Mouse (Mus musculus): ENCODE data around the gene Kif3a.
"Not testable (repeated sequence)": the region's sequence is repeated elsewhere in the genome, so short reads cannot be mapped to it uniquely, and the experiment has no call there.

Kif3a gene

GRCm38 (mm10) chr11:53543021-53543420 lies 24.2 kb upstream of the Kif3a start:
- DNase-seq (ENCODE audit: low spot score): no peak

DNA sequence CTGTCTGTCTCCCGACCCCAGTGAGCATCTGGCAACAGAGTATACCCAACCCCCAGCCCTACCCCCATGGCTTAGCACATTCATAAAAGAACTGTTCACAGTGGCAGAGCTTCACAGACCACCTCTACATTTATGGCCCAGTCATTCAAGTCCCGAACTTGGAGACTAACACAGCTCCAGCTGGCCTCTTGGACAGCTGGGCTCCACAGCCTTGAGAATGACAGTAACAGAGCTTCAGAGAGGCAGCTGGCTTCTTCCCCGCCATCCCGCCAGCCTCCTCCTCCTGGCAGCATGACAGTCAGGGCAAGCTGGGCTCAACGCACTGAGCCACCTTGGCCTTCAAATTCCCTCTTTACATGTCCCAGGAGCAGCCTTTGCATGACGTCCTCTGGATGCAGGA lies 20.9 kb upstream of the Kif3a start:
- no peak for DNase-seq (ENCODE audit: low spot score)

- no peak for DNase-seq (ENCODE audit: low spot score)
Observed at GRCm38 (mm10) chr11:53547566-53547965, 19.6 kb upstream of the Kif3a start.

DNA sequence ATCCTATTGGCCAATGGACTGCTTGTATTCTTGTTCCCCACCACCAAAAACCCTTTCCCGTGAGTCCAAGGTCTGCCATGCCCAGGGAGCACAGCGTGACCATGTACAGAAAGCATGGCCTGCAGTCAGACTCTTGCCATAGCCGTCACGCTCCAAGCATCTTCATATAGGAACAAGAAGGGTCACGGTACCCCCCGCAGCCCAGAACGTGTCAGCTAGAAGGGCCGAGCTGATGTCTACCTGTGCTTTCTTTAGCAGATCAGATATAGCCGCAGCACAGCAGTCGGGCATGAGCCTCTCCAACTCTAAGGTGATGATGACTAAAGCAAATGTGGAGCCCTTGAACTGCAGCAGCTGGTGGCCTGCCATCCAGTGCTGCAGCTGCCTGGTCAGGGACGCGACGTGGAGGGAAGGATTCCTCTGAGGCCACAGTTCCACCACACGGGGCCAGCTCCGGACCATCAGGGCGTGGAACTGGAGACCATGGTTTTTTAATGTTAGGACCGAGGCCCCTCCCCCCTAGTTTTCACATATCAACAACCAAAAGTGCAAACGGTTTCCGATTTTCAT lies 19.1 kb upstream of the Kif3a start:
- DNase-seq (ENCODE audit: low spot score): no peak

GRCm38 (mm10) chr11:53550714-53551113 lies 16.5 kb upstream of the Kif3a start:
- DNase-seq (ENCODE audit: low spot score): no peak

GRCm38 (mm10) chr11:53551754-53552153 lies 15.4 kb upstream of the Kif3a start:
- DNase-seq (ENCODE audit: low spot score): no peak

GRCm38 (mm10) chr11:53556529-53556928 lies 10.7 kb upstream of the Kif3a start:
- DNase-seq (ENCODE audit: low spot score): not testable (repeated sequence)

- not testable (repeated sequence) for DNase-seq (ENCODE audit: low spot score)
Observed at GRCm38 (mm10) chr11:53557992-53558391, 9.2 kb upstream of the Kif3a start.

DNA sequence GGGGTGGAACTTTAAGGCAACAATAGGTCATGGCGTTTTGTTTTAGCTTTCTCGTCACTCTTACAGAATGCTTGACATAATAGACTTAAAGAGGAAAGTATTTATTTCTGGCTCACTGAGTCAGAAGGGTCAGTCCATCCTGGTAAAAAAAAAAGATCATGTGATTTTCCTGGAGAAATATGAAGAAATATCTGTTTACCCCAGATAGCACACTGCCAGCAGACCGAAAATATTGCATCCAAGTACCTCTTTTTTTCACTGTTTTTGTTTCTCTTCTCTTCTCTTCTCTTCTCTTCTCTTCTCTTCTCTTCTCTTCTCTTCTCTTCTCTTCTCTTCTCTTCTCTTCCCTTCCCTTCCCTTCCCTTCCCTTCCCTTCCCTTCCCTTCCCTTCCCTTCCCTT lies 7.2 kb upstream of the Kif3a start:
- DNase-seq (ENCODE audit: low spot score): not testable (repeated sequence)

- no peak for DNase-seq (ENCODE audit: low spot score)
Observed at GRCm38 (mm10) chr11:53561986-53562385, 5.2 kb upstream of the Kif3a start.

- no peak for DNase-seq (ENCODE audit: low spot score)
Observed at GRCm38 (mm10) chr11:53566646-53567045, 533 bp upstream of the Kif3a start.

DNA sequence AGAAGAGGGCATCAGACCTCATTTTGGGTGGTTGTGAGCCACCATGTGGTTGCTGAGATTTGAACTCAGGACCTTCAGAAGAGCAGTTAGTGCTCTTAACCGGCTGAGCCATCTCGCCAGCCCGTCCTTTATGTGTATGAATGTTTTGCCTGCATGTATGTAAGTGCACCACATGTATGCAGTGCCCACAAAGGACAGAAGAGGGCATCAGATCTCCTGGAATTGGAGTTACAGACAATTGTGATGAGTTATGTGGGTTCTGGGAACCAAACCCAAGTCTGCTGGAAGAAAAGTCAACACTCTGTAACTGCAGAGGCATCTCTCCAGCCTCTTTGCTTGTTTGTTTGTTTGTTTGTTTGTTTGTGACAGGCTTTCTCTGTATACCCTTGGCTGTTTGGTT lies 13.4 kb downstream of the Kif3a start:
- DNase-seq (ENCODE audit: low spot score): no peak

GRCm38 (mm10) chr11:53583151-53583550 lies 16.0 kb downstream of the Kif3a start:
- no peak for DNase-seq (ENCODE audit: low spot score)

DNA sequence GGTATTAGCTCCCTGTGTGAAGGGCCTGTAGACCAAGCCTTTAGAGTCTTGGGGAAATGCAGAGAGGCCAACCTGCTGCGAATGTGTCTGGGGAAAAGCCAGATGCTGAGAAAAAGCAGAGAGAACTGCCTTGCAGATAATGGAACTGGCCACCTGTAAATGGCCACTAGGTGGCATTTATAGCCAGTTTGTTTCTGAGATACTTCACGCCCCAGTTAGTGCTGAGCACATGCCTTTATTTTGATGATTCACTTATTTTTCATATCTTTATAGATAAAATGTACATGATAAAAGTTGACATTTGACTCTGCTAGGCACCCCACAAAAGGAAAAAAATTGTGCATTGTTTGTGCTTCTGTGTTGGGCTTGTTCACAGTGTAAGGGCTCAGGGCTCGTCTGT lies 17.7 kb downstream of the Kif3a start:
- no peak for DNase-seq (ENCODE audit: low spot score)

DNA sequence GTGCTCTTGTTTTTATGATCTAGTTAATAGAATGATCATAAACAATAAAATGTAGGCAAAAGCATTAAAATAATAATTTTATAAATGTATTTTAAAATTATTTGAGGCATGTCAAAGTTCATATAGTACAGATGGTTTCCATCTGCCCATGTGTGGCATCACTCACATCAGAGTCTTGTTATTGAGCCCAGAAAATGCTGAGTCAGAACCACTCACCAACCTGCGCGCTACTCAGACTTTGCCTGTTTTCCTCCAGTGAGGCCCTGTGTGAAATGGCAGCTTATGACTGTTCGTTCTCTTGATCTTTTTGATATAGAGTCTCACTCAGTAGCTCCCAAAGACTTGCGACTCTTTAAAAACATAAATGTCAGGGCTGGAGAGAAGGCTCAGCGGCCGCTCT lies 18.3 kb downstream of the Kif3a start:
- no peak for DNase-seq (ENCODE audit: low spot score)

DNA sequence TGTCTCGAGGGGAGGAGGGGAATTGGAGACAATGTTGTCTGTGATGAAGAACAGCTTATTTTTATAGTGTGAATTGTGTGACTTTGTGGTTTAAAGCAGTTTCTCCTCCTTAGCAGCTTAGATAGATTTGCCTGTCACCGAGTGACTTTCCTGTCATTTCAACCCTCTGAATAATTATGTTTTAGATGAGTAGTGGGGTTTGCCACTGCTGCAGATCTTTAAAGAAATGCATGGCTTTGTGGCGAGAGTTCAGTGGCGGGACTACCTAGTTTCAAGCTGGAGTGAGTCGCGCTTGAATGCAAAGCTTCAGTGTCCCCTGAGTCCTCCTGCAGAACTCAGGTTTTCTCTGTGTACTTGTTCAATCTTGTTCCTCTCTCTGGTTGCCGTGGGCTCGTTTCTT lies 21.1 kb downstream of the Kif3a start:
- no peak for DNase-seq (ENCODE audit: low spot score)

DNA sequence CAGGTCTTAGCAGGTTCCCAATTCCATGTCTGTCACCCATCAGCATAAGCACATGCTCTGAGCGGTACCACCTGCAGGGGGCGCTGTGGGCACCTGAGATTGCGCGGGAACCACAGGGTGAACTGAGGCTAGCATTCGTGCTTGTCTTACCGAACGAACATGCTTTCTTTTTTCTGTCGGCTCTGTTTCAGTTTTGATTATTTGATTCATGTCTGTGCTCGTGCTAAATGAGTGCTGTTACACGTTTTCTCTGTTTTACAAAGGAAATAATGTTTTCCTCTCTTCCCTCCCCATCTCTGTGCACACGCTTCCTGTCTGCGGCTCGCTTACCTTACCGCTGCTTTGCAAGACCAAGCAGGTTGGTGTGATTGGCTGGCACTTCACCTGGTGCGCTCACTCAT lies 23.2 kb downstream of the Kif3a start:
- no peak for DNase-seq (ENCODE audit: low spot score)

DNA sequence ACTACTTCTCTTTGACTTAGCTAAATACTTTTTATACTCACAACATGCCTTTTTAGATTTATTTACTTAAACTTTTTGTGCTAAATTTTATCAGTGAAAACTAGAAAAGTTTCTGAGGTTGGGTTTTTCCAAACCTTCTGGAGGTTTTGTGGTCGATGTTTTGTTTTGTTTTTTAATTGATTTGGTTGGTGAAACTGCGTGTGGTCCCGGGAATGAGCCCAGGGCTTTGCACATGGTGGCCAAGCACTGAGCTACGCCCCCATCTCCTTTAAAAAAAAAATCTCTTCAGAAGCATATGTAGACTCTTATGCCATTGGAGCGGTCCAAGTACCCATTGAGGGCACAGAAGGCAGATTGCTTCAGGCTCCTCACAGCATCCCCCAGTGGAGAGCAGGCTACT lies 23.9 kb downstream of the Kif3a start:
- no peak for DNase-seq (ENCODE audit: low spot score)

- no peak for DNase-seq (ENCODE audit: low spot score)
Observed at GRCm38 (mm10) chr11:53604983-53605382, 37.8 kb downstream of the Kif3a start.

DNA sequence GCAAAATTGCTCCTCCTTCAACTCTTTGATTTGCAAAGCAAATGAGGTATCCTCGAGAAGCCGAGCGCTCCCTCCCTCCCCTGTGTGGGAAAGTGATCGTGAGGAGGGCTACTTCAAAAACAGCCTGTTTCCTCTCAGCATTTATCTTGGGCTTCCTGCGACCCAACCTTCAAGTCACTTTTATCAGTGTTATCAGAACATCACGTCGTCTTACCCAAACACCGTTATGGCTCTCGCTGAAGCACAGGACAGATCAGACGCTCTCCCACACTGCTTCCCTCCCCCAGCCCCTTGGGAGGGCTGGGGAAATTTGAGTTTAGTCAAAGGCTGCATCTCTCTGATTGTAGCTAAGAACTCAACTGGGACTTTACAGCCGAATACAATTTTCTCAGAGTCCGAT lies 38.4 kb downstream of the Kif3a start:
- no peak for DNase-seq (ENCODE audit: low spot score)

GRCm38 (mm10) chr11:53609231-53609630 lies 42.1 kb downstream of the Kif3a start:
- no peak for DNase-seq (ENCODE audit: low spot score)

- no peak for DNase-seq (ENCODE audit: low spot score)
Observed at GRCm38 (mm10) chr11:53609672-53610071, 42.5 kb downstream of the Kif3a start.

DNA sequence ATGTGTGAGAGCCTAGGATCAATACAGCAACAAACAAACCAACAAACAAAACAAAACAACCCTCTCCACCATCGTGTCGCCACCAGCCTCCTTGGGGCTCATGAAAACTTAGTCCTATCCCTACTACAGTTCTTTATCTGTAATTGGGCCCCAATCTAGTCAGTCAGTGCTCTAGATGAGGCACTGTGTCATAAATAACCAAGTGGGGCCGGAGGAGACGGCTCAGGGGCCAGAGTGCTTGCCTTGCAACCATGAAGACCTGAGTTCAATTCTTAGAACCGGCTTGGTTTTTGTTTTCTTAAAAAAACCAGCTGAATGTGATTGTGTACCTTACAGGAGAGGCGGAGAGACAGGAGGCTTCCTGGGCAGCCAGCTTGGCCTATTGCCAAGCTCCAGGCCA lies 48.0 kb downstream of the Kif3a start:
- no peak for DNase-seq (ENCODE audit: low spot score)

- DNase-seq (ENCODE audit: low spot score): no peak
Observed at GRCm38 (mm10) chr11:53615575-53615974, 48.4 kb downstream of the Kif3a start.

Measured in left cerebral cortex, adult 11 months (tissue).